Mouse (Mus musculus): ENCODE measurements around the gene Rtbdn.

Gene Rtbdn

GRCm38 (mm10) chr8:84925557-84925956 is 21.2 kb upstream of the Rtbdn start:
- no peak for DNase-seq (ENCODE audit: low spot score)

GRCm38 (mm10) chr8:84927513-84927912 is 19.3 kb upstream of the Rtbdn start:
- no peak for DNase-seq (ENCODE audit: low spot score)

- no peak for DNase-seq (ENCODE audit: low spot score)
These were observed 18.1 kb upstream of the Rtbdn start for GRCm38 (mm10) chr8:84928456-84929306.

GRCm38 (mm10) chr8:84930582-84930981 is 16.2 kb upstream of the Rtbdn start:
- no peak for DNase-seq (ENCODE audit: low spot score)

- no peak for DNase-seq (ENCODE audit: low spot score)
These were observed 12.8 kb upstream of the Rtbdn start for GRCm38 (mm10) chr8:84933767-84934559.

- no peak for DNase-seq (ENCODE audit: low spot score)
These were observed 11.9 kb upstream of the Rtbdn start for GRCm38 (mm10) chr8:84934860-84935259.

GRCm38 (mm10) chr8:84935489-84935888 is 11.3 kb upstream of the Rtbdn start:
- DNase-seq (ENCODE audit: low spot score): no peak

GRCm38 (mm10) chr8:84936041-84936961 is 10.5 kb upstream of the Rtbdn start:
- DNase-seq (ENCODE audit: low spot score): no peak

- DNase-seq (ENCODE audit: low spot score): no peak
These were observed 9.7 kb upstream of the Rtbdn start, which contains the start of gene Mast1 for GRCm38 (mm10) chr8:84936962-84937546. Gene Mast1 (minus strand): TSS chr8:84937359.

- no peak for DNase-seq (ENCODE audit: low spot score)
These were observed 8.9 kb upstream of the Rtbdn start for GRCm38 (mm10) chr8:84937620-84938485.

GRCm38 (mm10) chr8:84943699-84944098 is 3.1 kb upstream of the Rtbdn start:
- no peak for DNase-seq (ENCODE audit: low spot score)

GRCm38 (mm10) chr8:84944478-84945160 is 2.2 kb upstream of the Rtbdn start:
- no peak for DNase-seq (ENCODE audit: low spot score)

- DNase-seq (ENCODE audit: low spot score): no peak
These were observed 1.6 kb upstream of the Rtbdn start for GRCm38 (mm10) chr8:84945235-84945632.

GRCm38 (mm10) chr8:84945633-84946527 is 911 bp upstream of the Rtbdn start:
- DNase-seq (ENCODE audit: low spot score): no peak

- DNase-seq (ENCODE audit: low spot score): no peak
These were observed 402 bp downstream of the Rtbdn start for GRCm38 (mm10) chr8:84947241-84947545.

GRCm38 (mm10) chr8:84949753-84950152 is 3.0 kb downstream of the Rtbdn start:
- DNase-seq (ENCODE audit: low spot score): no peak

GRCm38 (mm10) chr8:84952612-84953255 is 5.9 kb downstream of the Rtbdn start:
- DNase-seq (ENCODE audit: low spot score): no peak

- DNase-seq (ENCODE audit: low spot score): no peak
These were observed 10.0 kb downstream of the Rtbdn start for GRCm38 (mm10) chr8:84956768-84957167.

GRCm38 (mm10) chr8:84959811-84960210 is 13.0 kb downstream of the Rtbdn start:
- no peak for DNase-seq (ENCODE audit: low spot score)

All from left cerebral cortex, adult 11 months (tissue).